Mouse (Mus musculus) forebrain, embryonic 15.5 days (tissue): Measurements from ENCODE around the gene Ndfip2. TPM values are rescaled to one million over a fixed set of nuclear protein-coding genes. Genes with fewer than 3 reads are reported as not detected.

Experiments used
- ATAC-seq: fragments of 200-750 bp; cut with Nextera tagmentation; replicated peaks from 2 replicates; pipeline ENCODE4 v1.8.0; 2017; ENCODE audit warnings: mild to moderate bottlenecking, moderate TSS enrichment, moderate library complexity
- H3K27ac ChIP-seq: fragments of 300-500 bp; sonication (generic); replicated peaks from 2 replicates; pipeline ENCODE4 v1.5.1; 2015; ENCODE audit warnings: mild to moderate bottlenecking, inconsistent platforms
- H3K27me3 ChIP-seq: fragments of 300-500 bp; sonication (generic); 2 replicates; pipeline ENCODE4 v1.6.1; 2015; ENCODE audit warnings: inconsistent platforms
- H3K36me3 ChIP-seq: fragments of 300-500 bp; sonication (generic); 2 replicates; pipeline ENCODE4 v1.6.1; 2015; ENCODE audit warnings: mild to moderate bottlenecking, inconsistent platforms
- H3K4me1 ChIP-seq: fragments of 300-500 bp; sonication (generic); 2 replicates; pipeline ENCODE4 v1.6.1; 2015; ENCODE audit warnings: inconsistent platforms
- H3K4me2 ChIP-seq: fragments of 300-500 bp; sonication (generic); replicated peaks from 2 replicates; pipeline ENCODE4 v1.6.1; 2015; ENCODE audit warnings: mild to moderate bottlenecking, inconsistent platforms
- H3K4me3 ChIP-seq: fragments of 300-500 bp; sonication (generic); 2 replicates; pipeline ENCODE4 v1.5.1; 2015; ENCODE audit warnings: mild to moderate bottlenecking, inconsistent platforms
- H3K9ac ChIP-seq: fragments of 300-500 bp; sonication (generic); replicated peaks from 2 replicates; pipeline ENCODE4 v1.6.1; 2015; ENCODE audit warnings: mild to moderate bottlenecking, inconsistent platforms
- H3K9me3 ChIP-seq: fragments of 300-500 bp; sonication (generic); 2 replicates; pipeline ENCODE4 v1.6.1; 2016; ENCODE audit warnings: inconsistent platforms
- WGBS: fragments of 180-500 bp; shearing (Covaris S2); methylation state at CpG from one replicate; pipeline ENCODE4 v1.1.7; 2015; ENCODE audit warnings: mixed read lengths; 5-methylcytosine and 5-hydroxymethylcytosine counted together
- polyA plus RNA-seq: library from polyadenylated mRNA; unstranded; fragments of >200 nt; fragmentation: Nextera tagmentation; extraction: Ambion mirVana; gene quantifications from 2 replicates; pipeline ENCODE4 v1.2.1, GENCODE M21; 2015

Gene Ndfip2
- 76.0 and 83.9 TPM in 2 replicates for polyA plus RNA-seq

DNA sequence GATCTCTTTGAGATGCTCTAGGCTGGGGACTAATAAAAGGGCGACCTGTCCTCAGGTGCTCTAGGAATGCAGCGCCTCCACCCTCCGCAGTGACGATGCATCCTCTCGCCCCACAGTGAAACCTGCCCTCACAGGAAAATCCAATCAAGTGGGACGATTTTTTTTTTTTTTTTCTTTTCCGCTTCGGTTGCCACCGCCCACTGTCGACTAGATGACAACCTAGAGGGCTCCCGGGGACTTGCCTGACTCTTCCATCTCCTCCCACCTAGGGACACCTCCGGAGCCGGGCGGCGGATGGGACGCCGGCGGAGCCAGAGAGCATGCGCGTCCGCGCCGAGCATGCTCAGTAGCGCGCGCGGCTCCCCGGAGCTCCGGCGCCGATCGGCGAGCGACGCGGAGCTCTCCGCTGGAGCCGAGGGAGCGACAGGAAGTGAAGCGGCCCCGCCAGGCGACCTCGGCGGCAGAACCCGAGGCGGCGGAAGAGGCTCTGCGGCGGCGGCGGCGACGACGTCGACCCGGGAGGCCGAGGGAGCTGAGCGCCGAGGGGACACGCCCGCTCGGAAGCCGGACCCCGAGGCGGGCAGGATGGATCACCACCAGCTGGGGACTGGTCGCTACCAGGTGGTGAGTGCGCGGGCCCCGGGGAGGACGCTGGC lies at the start of gene Ndfip2:
Gene Ndfip2, plus strand, starts transcription at position 195 of the 656 bp plus-strand sequence.
- Histone ChIP-seq H3K9ac (peak within 1 kb of the TSS; percentile 98), H3K9me3 (no peaks in the 10 kb centered on the region), H3K4me2 (peak within 1 kb of the TSS; percentile 64), H3K27me3 (no peaks in the 10 kb centered on the region), H3K4me3 (peak within 1 kb of the TSS; percentile 99), H3K4me1 (peaks cover 15% of the 10 kb centered on the region; the same call in 1 of the 2 replicates), H3K27ac (peak within 1 kb of the TSS; percentile 97), H3K36me3 (no peaks in the 10 kb centered on the region)
- WGBS = under 1% methylated on average over 70 of the region's 70 CpGs
- peak; percentile 99 for ATAC-seq

DNA sequence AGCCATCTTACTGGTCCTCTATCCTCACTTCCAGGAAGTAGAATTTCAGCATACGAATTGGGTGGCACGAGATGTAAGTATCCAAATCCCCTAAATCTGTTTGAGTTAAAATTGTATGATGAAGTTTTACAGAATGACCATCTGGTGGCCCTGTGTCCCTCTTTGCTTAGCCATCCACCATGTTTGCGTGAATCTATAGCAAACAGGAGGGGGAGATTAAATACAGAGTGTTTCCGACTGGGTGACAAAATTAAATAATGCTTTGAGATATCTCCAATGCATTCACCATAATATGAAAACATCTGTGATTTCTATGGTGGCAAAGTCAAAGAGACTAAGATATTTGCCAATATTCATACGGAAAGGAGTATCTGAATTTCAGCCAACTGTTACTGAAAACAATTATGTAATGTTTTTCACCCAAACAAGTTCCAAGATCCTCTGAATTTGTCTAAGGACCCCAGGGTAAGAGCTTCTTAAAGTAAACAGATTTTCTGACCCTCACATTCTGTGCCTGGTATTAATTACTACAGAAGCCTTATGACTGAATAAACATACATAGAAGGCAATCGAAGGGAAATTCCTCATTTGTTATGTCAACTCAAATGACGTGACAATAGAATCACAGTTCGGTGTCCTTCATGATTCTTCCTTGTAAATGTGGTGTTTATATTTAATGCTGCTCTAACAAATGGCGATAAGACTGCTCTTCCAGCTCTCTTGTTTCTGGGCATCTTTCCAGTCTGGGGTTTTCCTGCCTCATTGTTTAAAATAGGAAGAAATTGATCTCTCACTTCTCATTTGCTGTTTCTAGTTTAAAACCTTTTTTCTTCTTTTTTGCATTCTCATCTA lies 38.6 kb upstream of the Ndfip2 start:
- Histone ChIP-seq H3K9ac (no peak overlapping the region), H3K36me3 (no peaks in the 10 kb centered on the region), H3K4me1 (peaks cover 9% of the 10 kb centered on the region; the same call in 1 of the 2 replicates), H3K27ac (no peak overlapping the region), H3K4me2 (no peak overlapping the region), H3K27me3 (no peaks in the 10 kb centered on the region), H3K4me3 (no peak overlapping the region), H3K9me3 (no peaks in the 10 kb centered on the region)
- 63% methylated on average over 9 of the region's 9 CpGs for WGBS
- ATAC-seq = peak; percentile 41; the same call in 1 of the 2 replicates

DNA sequence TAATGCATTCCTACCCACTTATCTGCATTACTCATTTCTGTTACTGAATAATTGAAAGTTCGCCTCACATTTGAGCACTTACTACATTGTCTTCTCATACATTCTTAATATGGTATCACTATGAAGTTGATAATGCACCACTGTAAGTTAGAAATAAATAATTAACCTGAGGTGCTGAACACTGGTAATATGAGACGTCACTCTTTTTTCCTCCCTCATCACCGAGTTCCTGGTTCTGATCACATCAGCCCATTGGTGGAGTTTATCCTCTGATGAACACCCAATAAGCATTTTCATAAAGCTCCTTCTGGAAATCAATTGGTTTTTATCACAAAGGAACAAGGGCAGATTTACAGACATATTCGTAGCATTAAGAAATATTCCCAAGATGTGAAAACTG lies 36.1 kb upstream of the Ndfip2 start:
- Histone ChIP-seq H3K9me3 (no peaks in the 10 kb centered on the region), H3K4me1 (peaks cover 9% of the 10 kb centered on the region; the same call in 1 of the 2 replicates), H3K9ac (no peak overlapping the region), H3K27me3 (no peaks in the 10 kb centered on the region), H3K4me3 (no peak overlapping the region), H3K36me3 (no peaks in the 10 kb centered on the region), H3K4me2 (no peak overlapping the region), H3K27ac (no peak overlapping the region)
- 83% methylated on average over 4 of the region's 4 CpGs for WGBS
- no peak for ATAC-seq

DNA sequence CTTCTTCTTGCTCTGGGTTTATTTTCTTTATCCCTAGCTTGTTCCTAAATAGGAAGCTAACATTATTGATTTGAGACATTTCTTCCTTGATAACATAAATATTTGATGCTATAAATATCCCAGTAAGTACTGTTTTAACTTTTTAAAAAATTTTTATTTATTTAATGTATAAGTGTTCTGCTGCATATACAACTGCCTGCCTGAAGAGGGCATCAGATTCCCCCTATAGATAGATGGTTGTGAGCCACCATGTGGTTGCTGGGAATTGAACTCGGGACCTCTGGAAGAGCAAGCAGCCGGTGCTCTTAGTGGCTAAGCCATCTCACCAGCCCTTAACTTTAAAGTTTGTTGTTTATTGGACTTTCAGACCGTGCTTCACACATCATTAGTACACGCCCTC lies 32.6 kb upstream of the Ndfip2 start:
- no peaks in the 10 kb centered on the region for H3K36me3 ChIP-seq
- no peak for ATAC-seq
- H3K9ac ChIP-seq = no peak overlapping the region
- H3K27ac ChIP-seq = no peak overlapping the region
- no peaks in the 10 kb centered on the region for H3K27me3 ChIP-seq
- no peak overlapping the region for H3K4me3 ChIP-seq
- 93% methylated on average over 4 of the region's 4 CpGs for WGBS
- H3K4me2 ChIP-seq = no peak overlapping the region
- no peaks in the 10 kb centered on the region for H3K4me1 ChIP-seq
- H3K9me3 ChIP-seq = no peaks in the 10 kb centered on the region

DNA sequence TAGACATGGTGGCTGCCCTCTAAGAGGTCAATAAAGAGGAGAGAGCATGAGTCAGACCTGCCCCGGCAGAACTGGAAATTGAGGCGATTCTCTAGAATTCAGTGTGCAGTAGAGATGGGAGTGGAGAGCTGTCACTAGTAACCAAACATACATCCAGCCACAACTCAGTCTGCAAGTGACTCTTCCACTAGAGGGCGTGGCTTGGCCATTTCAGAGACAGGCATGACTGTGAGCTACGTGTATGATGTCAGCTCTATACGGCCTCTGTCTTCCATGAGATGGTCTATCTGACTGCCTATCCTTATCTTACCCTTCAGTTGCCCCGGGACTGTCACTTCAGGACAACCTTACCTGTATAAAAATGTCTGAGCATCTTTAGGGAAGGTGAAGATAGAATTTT lies 26.0 kb upstream of the Ndfip2 start:
- WGBS = 51% methylated on average over 6 of the region's 6 CpGs
- no peak for ATAC-seq

DNA sequence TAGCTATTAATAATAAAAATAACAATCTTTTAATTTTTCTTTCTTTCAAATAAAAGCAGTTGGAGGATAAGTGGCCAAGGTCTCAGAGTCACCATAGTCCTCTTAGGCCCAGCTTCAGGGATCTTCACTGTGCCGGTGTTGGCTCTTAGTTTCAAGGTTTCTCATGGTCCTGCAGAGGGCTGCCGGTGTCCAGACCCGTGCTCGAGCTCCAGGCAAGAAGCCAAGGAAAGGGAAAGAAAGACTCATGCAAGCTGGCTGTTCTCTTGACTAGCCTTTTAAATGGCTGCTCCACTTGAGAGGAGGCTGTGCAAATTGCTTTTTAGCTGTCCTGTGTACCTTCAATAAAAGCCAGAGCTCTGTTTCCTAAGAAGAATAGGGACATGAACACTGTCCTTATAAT lies 21.8 kb upstream of the Ndfip2 start:
- Histone ChIP-seq H3K36me3 (no peaks in the 10 kb centered on the region), H3K4me3 (no peak overlapping the region), H3K4me2 (no peak overlapping the region), H3K9ac (no peak overlapping the region), H3K27ac (no peak overlapping the region), H3K4me1 (no peaks in the 10 kb centered on the region), H3K27me3 (no peaks in the 10 kb centered on the region), H3K9me3 (no peaks in the 10 kb centered on the region)
- no peak for ATAC-seq
- WGBS = 63% methylated on average over 4 of the region's 4 CpGs

More for the DNA sequence above, 26.0 kb upstream of the Ndfip2 start:
- H3K27me3 ChIP-seq = no peaks in the 10 kb centered on the region
- H3K9ac ChIP-seq = no peak overlapping the region
- H3K4me2 ChIP-seq = no peak overlapping the region
- no peak overlapping the region for H3K27ac ChIP-seq
- no peaks in the 10 kb centered on the region for H3K36me3 ChIP-seq
- H3K4me3 ChIP-seq = no peak overlapping the region
- no peaks in the 10 kb centered on the region for H3K4me1 ChIP-seq
- no peaks in the 10 kb centered on the region for H3K9me3 ChIP-seq

DNA sequence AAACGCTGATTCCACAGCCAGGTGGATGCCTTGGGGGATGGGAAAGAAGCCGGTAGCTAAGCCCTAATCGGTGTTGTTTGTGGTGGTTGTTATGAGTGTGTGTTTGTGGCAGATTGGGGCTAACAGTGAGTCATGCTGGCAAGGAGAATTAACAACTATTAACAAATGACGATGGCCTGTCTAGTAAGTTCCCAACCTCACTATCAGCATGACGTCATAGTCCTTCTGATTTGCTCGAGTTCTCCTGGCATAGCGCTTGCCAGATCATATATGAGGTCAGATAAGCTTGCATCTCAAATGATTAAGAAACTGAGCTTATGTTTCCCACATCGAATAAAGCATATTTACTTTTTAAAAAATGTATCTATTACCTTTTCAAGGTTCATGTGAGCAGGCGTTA lies 20.6 kb upstream of the Ndfip2 start:
- H3K27me3 ChIP-seq = no peaks in the 10 kb centered on the region
- H3K9ac ChIP-seq = no peak overlapping the region
- no peaks in the 10 kb centered on the region for H3K36me3 ChIP-seq
- no peak overlapping the region for H3K4me3 ChIP-seq
- WGBS = 85% methylated on average over 9 of the region's 9 CpGs
- no peak overlapping the region for H3K27ac ChIP-seq
- no peak overlapping the region for H3K4me2 ChIP-seq
- ATAC-seq = no peak
- no peaks in the 10 kb centered on the region for H3K4me1 ChIP-seq
- H3K9me3 ChIP-seq = no peaks in the 10 kb centered on the region

DNA sequence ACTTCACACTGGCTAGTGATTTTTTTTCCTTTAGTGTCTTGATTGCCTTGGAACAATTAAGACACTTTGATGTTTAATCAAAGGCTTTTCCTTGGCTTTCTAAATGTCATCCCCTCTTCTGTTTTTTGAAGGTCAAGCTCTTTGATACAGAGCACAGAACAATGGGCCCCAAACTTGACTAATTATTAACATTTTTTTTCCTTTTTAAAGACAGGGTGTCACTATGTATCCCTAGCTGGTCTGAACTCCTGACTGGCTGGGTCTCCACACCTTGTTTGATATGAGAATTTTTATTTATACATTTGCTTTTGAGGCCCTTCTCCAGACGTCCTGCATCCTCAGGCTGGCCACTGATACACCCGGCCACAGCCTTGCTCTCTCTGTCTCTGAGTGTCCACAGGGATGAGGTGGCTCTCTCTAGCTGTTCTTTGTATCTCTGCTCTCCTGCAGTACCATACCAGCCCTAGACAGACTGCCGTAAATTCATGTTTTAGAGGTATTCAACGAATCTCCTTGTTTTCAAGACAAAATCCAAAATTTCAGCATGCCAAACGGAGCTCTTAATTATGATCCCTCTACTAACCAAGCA lies 19.8 kb upstream of the Ndfip2 start:
- Histone ChIP-seq H3K4me3 (no peak overlapping the region), H3K9me3 (no peaks in the 10 kb centered on the region), H3K4me2 (no peak overlapping the region), H3K9ac (no peak overlapping the region), H3K27me3 (no peaks in the 10 kb centered on the region), H3K36me3 (no peaks in the 10 kb centered on the region), H3K27ac (no peak overlapping the region), H3K4me1 (no peaks in the 10 kb centered on the region)
- WGBS = 70% methylated on average over 5 of the region's 5 CpGs
- ATAC-seq = no peak

DNA sequence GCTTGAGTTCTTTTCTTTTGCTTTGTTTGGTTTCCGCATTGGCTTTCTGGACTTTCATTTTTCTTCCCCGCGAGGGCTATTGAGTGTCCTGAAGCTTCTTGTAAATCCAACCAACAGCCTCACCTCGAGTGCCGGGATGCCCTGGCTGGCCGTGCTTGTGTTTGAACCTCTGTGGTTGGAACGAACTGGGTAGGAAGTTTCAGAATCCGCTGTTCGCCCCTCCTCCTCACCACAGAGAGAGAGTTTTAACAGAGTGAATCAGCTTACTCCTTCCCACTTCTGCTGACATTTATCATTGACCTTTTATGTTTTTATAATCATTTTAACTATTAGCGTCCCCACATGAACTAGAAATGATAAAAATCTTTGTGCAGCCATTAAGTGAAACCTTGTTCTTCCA lies 18.3 kb upstream of the Ndfip2 start:
- H3K27me3 ChIP-seq = no peaks in the 10 kb centered on the region
- H3K4me3 ChIP-seq = no peak overlapping the region
- H3K4me2 ChIP-seq = no peak overlapping the region
- 81% methylated on average over 10 of the region's 10 CpGs for WGBS
- no peaks in the 10 kb centered on the region for H3K4me1 ChIP-seq
- H3K9me3 ChIP-seq = no peaks in the 10 kb centered on the region
- no peak overlapping the region for H3K9ac ChIP-seq
- H3K27ac ChIP-seq = no peak overlapping the region
- no peak for ATAC-seq
- no peaks in the 10 kb centered on the region for H3K36me3 ChIP-seq

DNA sequence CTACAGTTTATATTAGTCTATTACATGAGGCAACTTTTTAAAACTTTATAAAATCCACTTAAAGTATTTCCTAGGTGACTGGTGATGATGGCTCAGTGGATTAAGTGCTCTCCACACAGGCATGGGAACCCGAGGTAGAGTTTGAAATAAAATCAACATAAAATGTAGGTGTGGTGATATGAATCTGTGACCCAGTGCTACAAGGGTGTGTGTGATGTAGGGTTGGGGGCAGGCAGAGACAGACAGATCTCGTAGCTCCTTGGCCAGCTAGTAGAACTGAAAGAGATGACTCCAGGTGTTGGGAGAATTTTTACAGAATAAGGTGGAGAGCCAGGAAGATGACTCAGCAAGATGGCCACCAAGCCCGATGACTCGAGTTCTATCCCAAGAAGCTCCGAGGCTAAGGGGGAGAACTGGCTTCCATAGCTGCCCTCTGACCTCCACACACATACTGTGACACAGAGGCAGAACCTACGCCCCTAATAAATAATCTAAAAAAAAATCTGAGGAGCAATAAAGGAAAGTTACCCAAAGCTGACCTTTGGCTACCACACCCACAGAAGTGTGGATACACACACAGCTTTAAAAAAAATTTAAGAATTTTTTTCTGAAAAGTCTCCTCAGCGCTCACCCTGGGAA lies 14.4 kb upstream of the Ndfip2 start:
- Histone ChIP-seq H3K9me3 (no peaks in the 10 kb centered on the region), H3K27me3 (no peaks in the 10 kb centered on the region), H3K36me3 (no peaks in the 10 kb centered on the region), H3K4me3 (no peak overlapping the region), H3K4me1 (no peaks in the 10 kb centered on the region), H3K9ac (no peak overlapping the region), H3K4me2 (no peak overlapping the region), H3K27ac (no peak overlapping the region)
- no peak for ATAC-seq
- WGBS = 92% methylated on average over 7 of the region's 7 CpGs

DNA sequence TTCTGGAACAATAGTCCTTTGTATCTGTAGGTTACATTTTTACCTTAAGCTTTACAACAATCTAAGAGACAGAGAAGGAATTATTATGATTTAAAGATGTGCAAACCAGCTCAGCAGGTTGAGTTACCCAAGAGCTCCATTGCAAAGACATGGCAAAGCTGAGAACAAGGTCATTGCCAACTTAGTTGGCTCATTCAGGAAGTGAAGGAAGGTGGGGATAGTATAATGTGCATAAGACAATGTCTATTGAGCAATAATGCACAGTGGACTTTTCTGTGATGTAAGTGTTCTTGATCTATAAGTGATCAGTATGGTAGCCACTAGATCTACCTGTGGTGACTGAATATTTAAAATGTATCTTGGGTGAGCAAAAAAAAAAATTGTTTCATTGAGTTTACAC lies 7.3 kb upstream of the Ndfip2 start:
- Histone ChIP-seq H3K4me2 (no peak overlapping the region), H3K9me3 (no peaks in the 10 kb centered on the region), H3K9ac (no peak overlapping the region), H3K27ac (no peak overlapping the region), H3K36me3 (no peaks in the 10 kb centered on the region), H3K4me3 (no peak overlapping the region), H3K27me3 (no peaks in the 10 kb centered on the region), H3K4me1 (no peaks in the 10 kb centered on the region)
- ATAC-seq = no peak

DNA sequence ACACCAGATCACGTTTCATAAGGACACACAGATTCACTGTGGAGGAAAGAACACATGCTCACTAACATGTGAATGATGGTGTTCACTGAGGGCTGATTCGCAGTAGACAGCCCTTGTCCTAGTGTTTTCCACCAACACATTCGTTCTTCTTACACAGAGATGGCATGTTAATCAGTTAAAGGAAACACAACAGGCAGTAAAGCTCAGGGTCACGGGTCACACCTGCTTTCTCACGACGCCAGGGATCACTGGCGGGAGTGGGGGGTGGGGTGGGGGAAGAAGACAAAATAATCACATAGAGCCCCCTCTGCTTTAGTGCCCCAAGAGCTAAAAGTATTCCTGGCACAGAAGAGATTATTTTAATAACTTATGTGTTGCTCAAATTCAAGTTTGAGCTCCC lies 5.1 kb upstream of the Ndfip2 start:
- Histone ChIP-seq H3K27ac (no peak overlapping the region), H3K4me1 (no peaks in the 10 kb centered on the region), H3K4me2 (no peak overlapping the region), H3K4me3 (no peak overlapping the region), H3K27me3 (no peaks in the 10 kb centered on the region), H3K9me3 (no peaks in the 10 kb centered on the region), H3K36me3 (no peaks in the 10 kb centered on the region), H3K9ac (no peak overlapping the region)
- WGBS = 61% methylated on average over 7 of the region's 7 CpGs
- no peak for ATAC-seq
